Mouse (Mus musculus) cerebellum, adult 2 months (tissue): ENCODE results near the gene Acsf2.

Experiments
- CTCF ChIP-seq: fragments of 200-500 bp; IDR thresholded peaks from 2 replicates; pipeline ENCODE4 v1.5.1; 2011; ENCODE audit warnings: low read depth, mild to moderate bottlenecking, control low read depth, low read length, moderate library complexity, borderline replicate concordance; ENCODE audit not compliant: insufficient read depth
- POLR2A ChIP-seq: fragments of 200-500 bp; IDR thresholded peaks from 2 replicates; pipeline ENCODE4 v1.6.1; 2011; ENCODE audit warnings: low read length, control low read depth, borderline replicate concordance; ENCODE audit not compliant: insufficient read depth

GRCm38 (mm10) chr11:94615494-94615893 is 13.8 kb upstream of the Acsf2 start:
- TF ChIP-seq POLR2A, result no peak
- no peak for TF ChIP-seq CTCF
